Comparison of ENCODE assay signal across 10 mouse cellular contexts in the genomic region with DNA sequence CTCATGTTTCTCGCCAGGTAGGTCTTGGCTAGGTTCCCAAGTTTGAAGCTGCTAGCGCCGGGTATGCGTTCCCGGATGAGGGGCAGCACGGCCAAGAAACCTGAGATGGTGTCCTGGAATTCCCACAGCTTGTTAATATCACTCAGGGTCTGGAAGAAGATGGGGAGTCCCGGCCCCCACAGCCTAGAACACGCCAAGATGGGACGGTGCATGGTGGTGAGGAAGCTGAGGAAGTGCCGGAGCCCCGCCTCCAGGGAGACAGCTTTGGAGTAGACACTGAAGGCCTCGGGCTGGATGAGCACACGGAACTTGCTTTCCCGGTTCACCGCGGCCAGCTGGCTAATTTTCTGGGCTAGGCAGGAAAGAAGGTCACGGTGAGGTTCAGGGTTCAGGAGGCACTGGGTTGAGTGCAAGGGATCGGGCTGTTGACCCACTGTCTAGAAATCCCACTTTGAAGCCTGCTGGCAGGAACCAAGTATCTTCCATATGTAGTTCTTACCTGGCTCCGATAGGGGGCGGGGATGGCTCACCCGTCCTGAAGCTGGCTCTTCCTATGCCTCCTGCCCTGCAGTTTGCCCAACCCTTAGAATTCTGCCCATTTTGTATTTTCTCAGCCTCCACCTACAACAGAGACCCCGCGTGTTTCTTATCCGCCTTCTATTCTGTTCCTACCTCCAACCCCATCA. TPM values are rescaled to one million over a fixed set of nuclear protein-coding genes. Genes with fewer than 3 reads are reported as not detected.
DNase-seq lines count a peak whose midpoint lies in the region; ATAC-seq and TF ChIP-seq lines count a peak whose summit lies in the region.
"Had no signal": no experiment of that assay in that cellular context is flagged by ENCODE, and none has a peak within 500 bp of the region (broad histone marks: within the 10 kb centered on the region; RNA-seq: fewer than 3 reads in every experiment).

No protein-coding gene starts in this region.

- no peak overlapping the region for H3K9ac ChIP-seq in hindbrain, embryonic 14.5 days
- H3K9ac ChIP-seq in hindbrain, embryonic 13.5 days = no peak overlapping the region
- H3K9ac ChIP-seq in MEL (ENCODE audit: control insufficient read depth, low read depth, low read length, poor library complexity, severe bottlenecking) = no peak overlapping the region
- H3K9ac ChIP-seq in limb, embryonic 14.5 days (ENCODE audit: low read depth, low read length, severe bottlenecking) = no peak overlapping the region
- H3K9ac ChIP-seq: liver, embryonic 13.5 days; stomach, embryonic 15.5 days had no signal

- 73% methylated on average over 24 of the region's 24 CpGs for WGBS in hindbrain, embryonic 14.5 days
- 73% methylated on average over 24 of the region's 24 CpGs for WGBS in hindbrain, embryonic 13.5 days
- 60% methylated on average over 24 of the region's 24 CpGs for WGBS in limb, embryonic 14.5 days

- TF ChIP-seq EP300 in MEL (IDR thresholded peaks at IDR 0.05; ENCODE audit: low read depth in 1 of 2, low read length in 2 of 2) = no peak

- no peaks in the 10 kb centered on the region for H3K36me3 ChIP-seq in hindbrain, embryonic 14.5 days (replicated peaks; ENCODE audit: control insufficient read depth, insufficient read depth)
- H3K36me3 ChIP-seq in hindbrain, embryonic 13.5 days = no peaks in the 10 kb centered on the region
- H3K36me3 ChIP-seq in MEL (ENCODE audit: control insufficient read depth in 1 of 2, insufficient read depth in 2 of 2, low read length in 2 of 2) = peaks cover under 1 to 6% of the 10 kb centered on the region in 2 experiments
- peaks cover 22% of the 10 kb centered on the region for H3K36me3 ChIP-seq in limb, embryonic 14.5 days (ENCODE audit: control insufficient read depth, insufficient read depth, low read length)
- H3K36me3 ChIP-seq in splenic B cell, adult 2 months (ENCODE audit: control insufficient read depth, insufficient read depth, low read length, poor library complexity, severe bottlenecking) = peaks cover 22% of the 10 kb centered on the region

- no peaks in the 10 kb centered on the region for H3K27me3 ChIP-seq in hindbrain, embryonic 14.5 days (ENCODE audit: control insufficient read depth, insufficient read depth, low read length)
- no peaks in the 10 kb centered on the region for H3K27me3 ChIP-seq in hindbrain, embryonic 13.5 days
- no peaks in the 10 kb centered on the region for H3K27me3 ChIP-seq in MEL (ENCODE audit: control insufficient read depth in 1 of 2, insufficient read depth in 2 of 2, low read length in 2 of 2)
- H3K27me3 ChIP-seq in limb, embryonic 14.5 days (ENCODE audit: control insufficient read depth, insufficient read depth, low read length) = no peaks in the 10 kb centered on the region
- no peaks in the 10 kb centered on the region for H3K27me3 ChIP-seq in splenic B cell, adult 2 months (ENCODE audit: control insufficient read depth, insufficient read depth, low read length, poor library complexity, severe bottlenecking)
- H3K27me3 ChIP-seq: liver, embryonic 13.5 days; stomach, embryonic 15.5 days had no signal

- DNase-seq in hindbrain, embryonic 14.5 days (ENCODE audit: low spot score) = peak; percentile 31
- DNase-seq in A20 (ENCODE audit: low read depth, low spot score) = peak; percentile 70
- peak; percentile 60 for DNase-seq in MEL (ENCODE audit: low read depth, low spot score)
- DNase-seq in embryo, embryonic 11 days = peak; percentile 61
- no peak for DNase-seq in limb, embryonic 14.5 days (ENCODE audit: low spot score)
- peak; percentile 68 for DNase-seq in splenic B cell, adult 2 months (ENCODE audit: low read depth, low spot score)
- DNase-seq: liver, embryonic 13.5 days had no signal

- H3K27ac ChIP-seq in hindbrain, embryonic 14.5 days = no peak overlapping the region
- no peak overlapping the region for H3K27ac ChIP-seq in hindbrain, embryonic 13.5 days
- no peak overlapping the region for H3K27ac ChIP-seq in MEL (ENCODE audit: control insufficient read depth, low read depth, low read length)
- H3K27ac ChIP-seq in limb, embryonic 14.5 days (replicated peaks; ENCODE audit: low read depth, low read length) = no peak overlapping the region
- H3K27ac ChIP-seq: liver, embryonic 13.5 days; stomach, embryonic 15.5 days had no signal

- H3K9me3 ChIP-seq in hindbrain, embryonic 14.5 days (ENCODE audit: control insufficient read depth, low read length) = no peaks in the 10 kb centered on the region
- H3K9me3 ChIP-seq in hindbrain, embryonic 13.5 days = no peaks in the 10 kb centered on the region
- no peaks in the 10 kb centered on the region for H3K9me3 ChIP-seq in MEL (replicated peaks; ENCODE audit: insufficient read depth, low read length)
- no peaks in the 10 kb centered on the region for H3K9me3 ChIP-seq in limb, embryonic 14.5 days (ENCODE audit: control insufficient read depth, low read length)
- H3K9me3 ChIP-seq: liver, embryonic 13.5 days; stomach, embryonic 15.5 days had no signal

- H3K4me1 ChIP-seq in hindbrain, embryonic 14.5 days (replicated peaks; ENCODE audit: control insufficient read depth, insufficient read depth, low read length) = no peaks in the 10 kb centered on the region
- no peaks in the 10 kb centered on the region for H3K4me1 ChIP-seq in hindbrain, embryonic 13.5 days (replicated peaks)
- H3K4me1 ChIP-seq in MEL (ENCODE audit: control insufficient read depth in 1 of 2, insufficient read depth in 2 of 2, low read length in 2 of 2) = peaks cover 0 to 2% of the 10 kb centered on the region in 2 experiments; a peak in 2 of 4 replicates
- H3K4me1 ChIP-seq in limb, embryonic 14.5 days (ENCODE audit: control insufficient read depth, insufficient read depth, low read length) = peaks cover 9% of the 10 kb centered on the region; the same call in 1 of the 2 replicates
- H3K4me1 ChIP-seq: stomach, embryonic 15.5 days had no signal

- no peak overlapping the region for H3K4me2 ChIP-seq in hindbrain, embryonic 14.5 days (replicated peaks)
- H3K4me2 ChIP-seq in hindbrain, embryonic 13.5 days = no peak overlapping the region
- H3K4me2 ChIP-seq in limb, embryonic 14.5 days (replicated peaks; ENCODE audit: low read depth, low read length, severe bottlenecking) = no peak overlapping the region
- H3K4me2 ChIP-seq: liver, embryonic 13.5 days; stomach, embryonic 15.5 days had no signal

- TF ChIP-seq RAD21 in MEL (IDR thresholded peaks at IDR 0.05; ENCODE audit: low read depth, low read length) = peak; percentile 39

- no peaks in the 10 kb centered on the region for H3K79me2 ChIP-seq in MEL (ENCODE audit: control insufficient read depth, insufficient read depth, low read length, poor library complexity)

- H3K4me3 ChIP-seq in hindbrain, embryonic 14.5 days (replicated peaks; ENCODE audit: low read length) = no peak overlapping the region
- no peak overlapping the region for H3K4me3 ChIP-seq in hindbrain, embryonic 13.5 days
- H3K4me3 ChIP-seq in MEL (ENCODE audit: control insufficient read depth in 1 of 2, insufficient read depth in 1 of 2, low read depth in 2 of 2, low read length in 2 of 2) = no peak overlapping the region
- H3K4me3 ChIP-seq in limb, embryonic 14.5 days (replicated peaks; ENCODE audit: low read length) = no peak overlapping the region
- H3K4me3 ChIP-seq: erythroblast, embryonic 14.5 days; liver, embryonic 13.5 days; stomach, embryonic 15.5 days had no signal

- TF ChIP-seq CTCF in MEL (IDR thresholded peaks at IDR 0.05 in 2 of 3, conservative IDR thresholded peaks at IDR 0.05 in 1 of 3; ENCODE audit: control insufficient read depth in 1 of 3, insufficient read depth in 1 of 3, low read depth in 2 of 3, low read length in 3 of 3, poor library complexity in 1 of 3, severe bottlenecking in 1 of 3) = peak; percentile 38 to 60 (median 56)

- TF ChIP-seq POLR2A in MEL (IDR thresholded peaks at IDR 0.05; ENCODE audit: control insufficient read depth in 1 of 2, insufficient read depth in 1 of 2, low read depth in 1 of 2, low read length in 2 of 2, poor library complexity in 1 of 2) = no peak
- TF ChIP-seq POLR2A in limb, embryonic 14.5 days (IDR thresholded peaks at IDR 0.05; ENCODE audit: borderline replicate concordance, extremely low read depth, insufficient read depth, insufficient read length) = no peak

- no peak for ATAC-seq in hindbrain, embryonic 14.5 days (ENCODE audit: low FRiP score)
- ATAC-seq in hindbrain, embryonic 13.5 days (ENCODE audit: low FRiP score) = no peak
- ATAC-seq in limb, embryonic 14.5 days (ENCODE audit: low FRiP score, low read depth) = peak; percentile 16; the same call in 1 of the 2 replicates

RNA-seq across cellular contexts. Expression of a gene that starts 16.2 kb away (rescaled TPM):
- polyA plus RNA-seq in hindbrain, embryonic 14.5 days (2014; fragmentation: Nextera tagmentation; extraction: Ambion mirVana) = 7.2 and 17.2 TPM in 2 replicates
- 11.1 and 11.3 TPM in 2 replicates for polyA plus RNA-seq in hindbrain, embryonic 13.5 days (2015; fragmentation: Nextera tagmentation; extraction: Ambion mirVana)
- total RNA-seq in MEL (2012; rRNA removed) = 0.15 TPM in 1 of 2 replicates, not detected in the other
- polyA plus RNA-seq in MEL (2012; ENCODE audit: insufficient read depth in 1 of 2, insufficient read length in 2 of 2, low read depth in 1 of 2, low replicate concordance in 2 of 2, missing spikeins in 1 of 2) = under 1 TPM in 1 of 2 experiments, not detected in 1; 0.17 TPM
- polyA plus RNA-seq in limb, embryonic 14.5 days (2012; rRNA removed) = 12.2 and 24.8 TPM in 2 replicates
- polyA plus RNA-seq in limb, embryonic 14.5 days (2014; fragmentation: Nextera tagmentation; extraction: Ambion mirVana) = 1.7 and 2.7 TPM in 2 replicates
- polyA plus RNA-seq: erythroblast, embryonic 14.5 days had no signal

RNA-seq across cellular contexts. Expression of a gene that starts 16.3 kb away (rescaled TPM):
- 30.4 and 34.8 TPM in 2 replicates for polyA plus RNA-seq in hindbrain, embryonic 14.5 days (2014; fragmentation: Nextera tagmentation; extraction: Ambion mirVana)
- polyA plus RNA-seq in hindbrain, embryonic 13.5 days (2015; fragmentation: Nextera tagmentation; extraction: Ambion mirVana) = 40.9 and 43.7 TPM in 2 replicates
- total RNA-seq in MEL (2012; rRNA removed) = not detected in 2 replicates
- not detected for polyA plus RNA-seq in MEL (2012; ENCODE audit: insufficient read depth in 1 of 2, insufficient read length in 2 of 2, low read depth in 1 of 2, low replicate concordance in 2 of 2, missing spikeins in 1 of 2)
- 493 and 711 TPM in 2 replicates for polyA plus RNA-seq in limb, embryonic 14.5 days (2012; rRNA removed)
- polyA plus RNA-seq in limb, embryonic 14.5 days (2014; fragmentation: Nextera tagmentation; extraction: Ambion mirVana) = 143 and 153 TPM in 2 replicates
- polyA plus RNA-seq: erythroblast, embryonic 14.5 days had no signal

RNA-seq across cellular contexts. Expression of a gene that starts 29.2 kb away (rescaled TPM):
- polyA plus RNA-seq in hindbrain, embryonic 14.5 days (2014; fragmentation: Nextera tagmentation; extraction: Ambion mirVana) = 4.3 and 4.4 TPM in 2 replicates
- 4.0 and 4.7 TPM in 2 replicates for polyA plus RNA-seq in hindbrain, embryonic 13.5 days (2015; fragmentation: Nextera tagmentation; extraction: Ambion mirVana)
- total RNA-seq in MEL (2012; rRNA removed) = 19.3 and 25.2 TPM in 2 replicates
- polyA plus RNA-seq in MEL (2012; ENCODE audit: insufficient read depth in 1 of 2, insufficient read length in 2 of 2, low read depth in 1 of 2, low replicate concordance in 2 of 2, missing spikeins in 1 of 2) = 10 to 100 TPM in 1 of 2 experiments, not detected in 1; 56.6 TPM
- 22.4 and 24.8 TPM in 2 replicates for polyA plus RNA-seq in limb, embryonic 14.5 days (2012; rRNA removed)
- polyA plus RNA-seq in limb, embryonic 14.5 days (2014; fragmentation: Nextera tagmentation; extraction: Ambion mirVana) = 15.4 and 18.4 TPM in 2 replicates

RNA-seq across cellular contexts. Expression of a gene that starts 32.6 kb away (rescaled TPM):
- 103 TPM in 2 replicates for polyA plus RNA-seq in hindbrain, embryonic 14.5 days (2014; fragmentation: Nextera tagmentation; extraction: Ambion mirVana)
- 105 and 116 TPM in 2 replicates for polyA plus RNA-seq in hindbrain, embryonic 13.5 days (2015; fragmentation: Nextera tagmentation; extraction: Ambion mirVana)
- total RNA-seq in MEL (2012; rRNA removed) = 5.9 and 6.4 TPM in 2 replicates
- polyA plus RNA-seq in MEL (2012; ENCODE audit: insufficient read depth in 1 of 2, insufficient read length in 2 of 2, low read depth in 1 of 2, low replicate concordance in 2 of 2, missing spikeins in 1 of 2) = 1 to 10 TPM in 1 of 2 experiments, not detected in 1; 8.7 TPM
- polyA plus RNA-seq in limb, embryonic 14.5 days (2012; rRNA removed) = 47.2 and 57.5 TPM in 2 replicates
- polyA plus RNA-seq in limb, embryonic 14.5 days (2014; fragmentation: Nextera tagmentation; extraction: Ambion mirVana) = 28.7 and 30.4 TPM in 2 replicates
- polyA plus RNA-seq: erythroblast, embryonic 14.5 days had no signal

Comparison
In these comparisons a context has a peak if more than half of its experiments do, and no peak if none do; other contexts are left out.
1. RNA of a gene that starts 16.3 kb away (polyA plus RNA-seq): 143 to 711 TPM in limb, embryonic 14.5 days, 40.9 to 43.7 TPM in hindbrain, embryonic 13.5 days and 30.4 to 34.8 TPM in hindbrain, embryonic 14.5 days; not detected in MEL; every median in the first group is over 10 times any median in the second.